Comparison of ENCODE assay signal across 11 mouse cellular contexts in genomic region chr1:39731543-39731942, GRCm38 (mm10). TPM values are rescaled to one million over a fixed set of nuclear protein-coding genes. Genes with fewer than 3 reads are reported as not detected.
DNase-seq lines count a peak whose midpoint lies in the region; ATAC-seq and TF ChIP-seq lines count a peak whose summit lies in the region.
"Had no signal": no experiment of that assay in that cellular context is flagged by ENCODE, and none has a peak within 500 bp of the region (broad histone marks: within the 10 kb centered on the region; RNA-seq: fewer than 3 reads in every experiment).

No protein-coding gene starts in this region.

- ATAC-seq in hindbrain, embryonic 12.5 days (ENCODE audit: low FRiP score) = no peak
- ATAC-seq in hindbrain, embryonic 16.5 days = no peak
- ATAC-seq in liver, postnatal 0 days = peak; percentile 40; the same call in 1 of the 2 replicates
- ATAC-seq: intestine, postnatal 0 days had no signal

- no peak overlapping the region for H3K4me3 ChIP-seq in hindbrain, embryonic 12.5 days
- no peak overlapping the region for H3K4me3 ChIP-seq in hindbrain, embryonic 16.5 days (ENCODE audit: low read length)
- H3K4me3 ChIP-seq in kidney, adult 2 months (ENCODE audit: insufficient read depth, low read depth, low read length) = no peak overlapping the region
- H3K4me3 ChIP-seq in liver, postnatal 0 days (ENCODE audit: low read depth, low read length) = no peak overlapping the region

- peak; percentile 38 for DNase-seq in embryo, embryonic 11 days
- DNase-seq in kidney, adult 2 months = peak; percentile 73
- no peak for DNase-seq in liver, postnatal 0 days
- DNase-seq in gastrocnemius, adult 8-10 months (ENCODE audit: low spot score in 2 of 2) = no peak
- DNase-seq in left cerebral cortex, postnatal 25 days (ENCODE audit: low spot score in 2 of 2) = no peak

- H3K36me3 ChIP-seq in hindbrain, embryonic 12.5 days = no peaks in the 10 kb centered on the region
- no peaks in the 10 kb centered on the region for H3K36me3 ChIP-seq in hindbrain, embryonic 16.5 days (ENCODE audit: control insufficient read depth, insufficient read depth, low read length)
- no peaks in the 10 kb centered on the region for H3K36me3 ChIP-seq in kidney, adult 2 months (ENCODE audit: control insufficient read depth, insufficient read depth, low read length)
- no peaks in the 10 kb centered on the region for H3K36me3 ChIP-seq in liver, postnatal 0 days (replicated peaks; ENCODE audit: insufficient read depth, low read length)

- peak overlapping the region; percentile 8; the same call in 1 of the 2 replicates for H3K27ac ChIP-seq in hindbrain, embryonic 12.5 days
- H3K27ac ChIP-seq in hindbrain, embryonic 16.5 days (ENCODE audit: low read depth, low read length) = no peak overlapping the region
- H3K27ac ChIP-seq in kidney, adult 2 months (ENCODE audit: insufficient read depth, low read depth, low read length) = peak overlapping the region; percentile 63
- H3K27ac ChIP-seq in liver, postnatal 0 days (ENCODE audit: low read depth) = no peak overlapping the region; the same call in 1 of the 2 replicates

- H3K9ac ChIP-seq in hindbrain, embryonic 12.5 days = no peak overlapping the region
- no peak overlapping the region for H3K9ac ChIP-seq in hindbrain, embryonic 16.5 days (ENCODE audit: low read depth, low read length)
- no peak overlapping the region for H3K9ac ChIP-seq in liver, postnatal 0 days (replicated peaks)

- intact Hi-C loops in left cerebral cortex, postnatal 25 days (cut with DNase I) = no loop called here

- H3K27me3 ChIP-seq in hindbrain, embryonic 12.5 days = no peaks in the 10 kb centered on the region
- H3K27me3 ChIP-seq in hindbrain, embryonic 16.5 days (replicated peaks; ENCODE audit: control insufficient read depth, insufficient read depth, low read length) = no peaks in the 10 kb centered on the region
- no peaks in the 10 kb centered on the region for H3K27me3 ChIP-seq in kidney, adult 2 months (replicated peaks; ENCODE audit: control insufficient read depth, insufficient read depth, low read length)
- H3K27me3 ChIP-seq in liver, postnatal 0 days (ENCODE audit: insufficient read depth, low read length) = no peaks in the 10 kb centered on the region
- H3K27me3 ChIP-seq: CH12.LX had no signal

- TF ChIP-seq CTCF in kidney, adult 2 months (conservative IDR thresholded peaks at IDR 0.05; ENCODE audit: insufficient read depth, insufficient read length, low read depth, low read length) = no peak
- no peak for TF ChIP-seq CTCF in liver, postnatal 0 days (IDR thresholded peaks at IDR 0.05; ENCODE audit: low read depth)

- H3K4me2 ChIP-seq in hindbrain, embryonic 12.5 days (replicated peaks) = no peak overlapping the region
- H3K4me2 ChIP-seq in hindbrain, embryonic 16.5 days (ENCODE audit: low read length) = no peak overlapping the region
- no peak overlapping the region for H3K4me2 ChIP-seq in liver, postnatal 0 days (ENCODE audit: low read depth, low read length)

- no peaks in the 10 kb centered on the region for H3K9me3 ChIP-seq in hindbrain, embryonic 12.5 days (replicated peaks)
- no peaks in the 10 kb centered on the region for H3K9me3 ChIP-seq in hindbrain, embryonic 16.5 days (ENCODE audit: control insufficient read depth, low read length)
- no peaks in the 10 kb centered on the region for H3K9me3 ChIP-seq in liver, postnatal 0 days (ENCODE audit: low read length)

- 43% methylated on average over 9 of the region's 9 CpGs for WGBS in hindbrain, embryonic 12.5 days
- 47% methylated on average over 9 of the region's 9 CpGs for WGBS in hindbrain, embryonic 16.5 days
- WGBS in kidney, adult 2 months = 27% methylated on average over 9 of the region's 9 CpGs
- WGBS in liver, postnatal 0 days (ENCODE audit: insufficient replicate concordance) = 24% methylated on average over 9 of the region's 9 CpGs

- peaks cover 20% of the 10 kb centered on the region for H3K4me1 ChIP-seq in hindbrain, embryonic 12.5 days
- H3K4me1 ChIP-seq in hindbrain, embryonic 16.5 days (ENCODE audit: control insufficient read depth, insufficient read depth, low read depth, low read length) = no peaks in the 10 kb centered on the region; the same call in 1 of the 2 replicates
- 0 out of 2 replicates have a peak, but pooled peaks cover 6% of the 10 kb centered on the region for H3K4me1 ChIP-seq in kidney, adult 2 months (ENCODE audit: control insufficient read depth, insufficient read depth, low read length)
- peaks cover 25% of the 10 kb centered on the region for H3K4me1 ChIP-seq in liver, postnatal 0 days (ENCODE audit: insufficient read depth)

- TF ChIP-seq EP300 in liver, postnatal 0 days (IDR thresholded peaks at IDR 0.05; ENCODE audit: low read depth) = no peak

- no peak for TF ChIP-seq POLR2A in kidney, adult 2 months (IDR thresholded peaks at IDR 0.05; ENCODE audit: low read depth, low read length)

RNA-seq across cellular contexts. Expression of gene Rfx8, which starts 10.7 kb away (rescaled TPM):
- polyA plus RNA-seq in hindbrain, embryonic 12.5 days (2016; fragmentation: Nextera tagmentation; extraction: Ambion mirVana) = 0.63 and 0.93 TPM in 2 replicates
- 0.23 and 0.30 TPM in 2 replicates for polyA plus RNA-seq in hindbrain, embryonic 16.5 days (2015; fragmentation: Nextera tagmentation; extraction: Ambion mirVana)
- not detected in 2 replicates for polyA plus RNA-seq in kidney, adult 2 months (2012; rRNA removed)
- polyA plus RNA-seq in liver, postnatal 0 days (2015; fragmentation: Nextera tagmentation; extraction: Ambion mirVana) = 0.09 TPM in 1 of 2 replicates, not detected in the other
- not detected for total RNA-seq in gastrocnemius, adult 8-10 months (2022)
- under 1 TPM in 1 of 2 experiments, not detected in 1; 0.16 TPM for total RNA-seq in left cerebral cortex, postnatal 25 days (2021)
- total RNA-seq: CH12.LX; left cerebral cortex, postnatal 10 days; megakaryocyte, adult 5-6 weeks had no signal

Comparison
In these comparisons a context has a peak if more than half of its experiments do, and no peak if none do; other contexts are left out.
1. H3K27ac ChIP-seq: peak in hindbrain, embryonic 12.5 days (single experiment) and kidney, adult 2 months (single experiment); none in hindbrain, embryonic 16.5 days (single experiment) and liver, postnatal 0 days (single experiment).
2. DNase-seq: peak in embryo, embryonic 11 days (single experiment) and kidney, adult 2 months (single experiment); none in liver, postnatal 0 days (single experiment), gastrocnemius, adult 8-10 months (0 of 2) and left cerebral cortex, postnatal 25 days (0 of 2).